Mouse (Mus musculus): ENCODE measurements around the gene Nit1.

The Nit1 gene

DNA sequence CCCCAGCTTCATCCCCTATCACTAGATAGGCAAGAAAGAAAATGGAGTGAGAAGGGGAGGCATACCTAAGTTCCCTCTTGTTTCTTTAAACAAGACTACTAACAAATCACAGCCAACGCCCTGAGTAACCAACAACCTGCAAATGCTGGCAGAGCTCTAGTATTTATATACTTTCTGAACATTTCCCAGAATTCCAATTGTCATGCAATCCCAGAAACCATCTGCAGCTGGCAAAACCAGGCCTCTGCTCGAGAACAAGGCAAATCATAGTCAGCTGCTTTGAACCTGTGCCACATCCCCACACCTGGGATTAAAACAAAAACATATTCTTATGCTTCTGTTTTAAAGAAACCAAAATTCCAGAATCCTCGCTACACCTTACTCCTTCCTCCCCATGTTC lies 52.1 kb downstream of the Nit1 start:
- DNase-seq, result no peak

DNA sequence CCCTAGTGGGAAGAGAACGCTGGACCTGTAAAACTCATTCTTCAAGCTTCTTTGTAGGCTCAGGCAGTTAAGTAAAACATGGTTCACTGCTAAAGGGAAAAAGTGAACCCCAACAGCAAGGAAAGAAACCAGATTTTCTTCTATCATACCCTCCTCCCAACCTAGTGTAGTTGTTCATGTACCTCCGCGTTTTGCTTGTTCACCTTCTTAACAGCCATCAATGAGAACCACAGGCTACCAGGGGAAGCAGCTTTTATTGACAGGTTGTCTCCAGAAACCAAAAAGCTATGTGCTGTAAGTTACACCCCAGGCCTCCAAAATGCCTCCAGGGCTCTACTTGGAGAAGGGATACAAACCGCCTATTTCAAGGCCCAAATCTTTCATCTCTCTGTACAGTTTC lies 57.1 kb downstream of the Nit1 start:
- no peak for DNase-seq

Measured in thymus, postnatal 14 days (tissue).